Mouse (Mus musculus): ENCODE results near the gene Cdv3.

Cdv3 gene

DNA sequence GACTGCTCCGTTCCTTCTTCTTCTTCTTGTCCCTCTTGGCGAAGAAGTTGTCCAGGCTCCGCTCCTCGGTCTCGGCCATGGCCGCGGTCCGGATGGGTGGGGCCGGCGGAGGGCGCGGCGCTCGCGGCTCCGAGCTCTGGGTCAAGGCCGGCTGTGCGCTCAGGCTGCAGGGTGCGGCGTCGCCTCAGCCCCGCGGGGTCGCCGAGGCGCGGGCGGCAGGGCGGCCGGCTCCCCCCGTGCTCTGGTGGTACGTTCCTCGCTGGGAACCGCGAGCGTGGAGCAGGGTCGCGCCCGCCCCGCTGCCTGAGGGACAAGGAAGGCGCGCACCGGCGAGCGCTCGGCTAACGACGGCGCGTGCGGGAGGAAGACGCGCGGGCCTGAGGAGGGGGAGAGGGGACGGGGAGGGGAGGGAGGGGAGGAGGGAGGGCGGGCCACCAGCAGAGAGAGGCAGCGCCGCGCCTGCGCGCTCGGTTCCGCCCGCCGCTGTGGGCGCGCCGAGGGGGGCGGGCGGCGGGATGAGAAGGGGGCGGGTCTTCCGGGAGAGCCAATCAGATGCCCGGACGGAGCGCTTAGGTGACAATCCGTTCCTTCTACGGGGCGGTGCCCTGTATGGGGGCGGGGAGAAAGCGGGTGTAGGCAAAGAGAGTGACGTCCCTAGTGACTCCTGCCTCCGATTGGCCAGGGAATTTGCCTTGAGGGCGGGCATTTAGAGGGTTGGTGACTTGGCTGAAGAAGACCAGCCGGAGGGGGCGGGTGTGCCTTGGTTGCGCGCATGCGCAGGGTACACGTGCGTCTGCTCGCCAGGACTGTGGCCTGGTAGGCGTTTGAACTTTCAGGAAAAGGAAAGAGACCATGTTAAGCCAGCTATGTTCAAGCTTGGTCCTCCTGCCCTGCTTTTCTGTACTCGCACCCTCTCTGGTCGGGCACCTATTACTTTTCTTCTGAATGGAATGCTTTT, at the start of gene Cdv3:
Cdv3 (minus strand) TSS at position 551 of the 958 bp plus-strand sequence.
- peaks cover 3% of the 10 kb centered on the region; the same call in 1 of the 2 replicates for H3K36me3 ChIP-seq (ENCODE audit: control insufficient read depth, insufficient read depth, low read length, poor library complexity, severe bottlenecking)
- H3K27me3 ChIP-seq (ENCODE audit: control insufficient read depth, insufficient read depth, low read length, poor library complexity, severe bottlenecking), result no peaks in the 10 kb centered on the region
- DNase-seq (ENCODE audit: low read depth, low spot score), result peak; percentile 100

DNA sequence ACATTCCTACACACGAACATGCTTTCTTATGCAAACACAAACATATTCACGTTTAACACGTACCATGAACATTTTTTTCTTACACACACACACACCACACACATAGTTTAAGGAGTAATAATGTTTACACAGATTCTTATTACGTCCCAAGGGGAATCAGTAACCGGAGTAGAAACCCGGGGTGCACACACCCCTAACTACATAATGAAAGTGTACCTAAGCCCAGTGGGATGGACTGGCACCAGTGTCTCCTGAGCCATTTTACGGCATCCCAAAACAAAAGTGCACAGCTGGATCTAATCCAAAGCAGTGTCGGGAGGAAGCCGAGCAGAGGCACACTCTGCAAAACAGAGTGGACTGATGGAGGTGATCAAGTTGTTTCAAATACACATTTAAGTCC, 47.8 kb upstream of the Cdv3 start:
- H3K27me3 ChIP-seq (ENCODE audit: control insufficient read depth, insufficient read depth, low read length, poor library complexity, severe bottlenecking), result no peaks in the 10 kb centered on the region
- no peaks in the 10 kb centered on the region for H3K36me3 ChIP-seq (ENCODE audit: control insufficient read depth, insufficient read depth, low read length, poor library complexity, severe bottlenecking)
- no peak for DNase-seq (ENCODE audit: low read depth, low spot score)

DNA sequence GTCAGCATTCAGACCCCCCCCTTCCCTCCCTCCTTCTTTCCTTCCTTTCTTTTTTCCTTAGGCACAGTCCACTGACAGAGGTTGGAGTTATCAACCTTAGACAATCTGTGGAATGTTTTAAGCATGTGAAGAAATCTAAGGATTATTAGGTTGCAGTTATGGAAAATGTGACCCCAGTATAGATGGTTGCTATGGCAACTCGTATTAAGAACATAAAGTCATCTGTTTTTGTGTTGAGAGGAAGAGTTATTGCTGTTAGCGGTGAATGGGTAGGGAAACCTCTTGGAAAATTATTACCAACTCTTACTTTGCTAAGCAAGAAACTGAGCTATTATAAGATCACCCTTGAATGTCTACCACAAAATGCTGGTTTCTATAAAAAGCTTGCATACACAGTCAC, 43.5 kb upstream of the Cdv3 start:
- DNase-seq (ENCODE audit: low read depth, low spot score), result no peak
- no peaks in the 10 kb centered on the region for H3K27me3 ChIP-seq (ENCODE audit: control insufficient read depth, insufficient read depth, low read length, poor library complexity, severe bottlenecking)
- no peaks in the 10 kb centered on the region for H3K36me3 ChIP-seq (ENCODE audit: control insufficient read depth, insufficient read depth, low read length, poor library complexity, severe bottlenecking)

DNA sequence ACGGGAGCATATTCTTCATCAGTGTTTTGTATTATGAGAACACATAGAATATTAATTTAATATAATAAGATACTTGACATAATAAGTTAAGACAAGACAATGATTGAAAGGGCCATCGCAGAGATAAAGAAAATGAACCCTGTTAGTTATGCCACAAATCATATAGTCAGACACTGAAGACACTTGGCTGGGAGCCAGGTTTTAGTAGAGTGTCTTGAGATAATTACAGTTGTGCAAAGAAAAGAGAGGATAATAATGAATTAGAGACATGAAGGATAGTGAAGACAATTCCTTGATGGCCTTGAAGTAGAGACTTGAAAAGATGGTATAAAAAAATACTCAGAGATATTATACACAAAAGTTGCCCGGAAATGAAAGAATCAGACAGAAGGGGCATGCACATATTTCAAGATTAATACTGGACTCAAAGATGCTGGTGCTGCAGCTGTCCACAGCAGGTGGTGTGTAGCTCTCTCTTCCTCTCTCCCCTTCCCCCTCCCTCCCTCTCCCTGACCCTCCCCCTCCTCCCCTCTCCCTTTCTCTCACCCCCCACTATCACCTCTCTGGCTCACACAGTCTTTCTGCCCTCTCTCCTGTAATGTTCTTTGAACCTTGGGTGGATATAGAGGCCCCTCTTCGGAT, 42.6 kb upstream of the Cdv3 start:
- no peaks in the 10 kb centered on the region for H3K36me3 ChIP-seq (ENCODE audit: control insufficient read depth, insufficient read depth, low read length, poor library complexity, severe bottlenecking)
- no peaks in the 10 kb centered on the region for H3K27me3 ChIP-seq (ENCODE audit: control insufficient read depth, insufficient read depth, low read length, poor library complexity, severe bottlenecking)
- no peak for DNase-seq (ENCODE audit: low read depth, low spot score)

DNA sequence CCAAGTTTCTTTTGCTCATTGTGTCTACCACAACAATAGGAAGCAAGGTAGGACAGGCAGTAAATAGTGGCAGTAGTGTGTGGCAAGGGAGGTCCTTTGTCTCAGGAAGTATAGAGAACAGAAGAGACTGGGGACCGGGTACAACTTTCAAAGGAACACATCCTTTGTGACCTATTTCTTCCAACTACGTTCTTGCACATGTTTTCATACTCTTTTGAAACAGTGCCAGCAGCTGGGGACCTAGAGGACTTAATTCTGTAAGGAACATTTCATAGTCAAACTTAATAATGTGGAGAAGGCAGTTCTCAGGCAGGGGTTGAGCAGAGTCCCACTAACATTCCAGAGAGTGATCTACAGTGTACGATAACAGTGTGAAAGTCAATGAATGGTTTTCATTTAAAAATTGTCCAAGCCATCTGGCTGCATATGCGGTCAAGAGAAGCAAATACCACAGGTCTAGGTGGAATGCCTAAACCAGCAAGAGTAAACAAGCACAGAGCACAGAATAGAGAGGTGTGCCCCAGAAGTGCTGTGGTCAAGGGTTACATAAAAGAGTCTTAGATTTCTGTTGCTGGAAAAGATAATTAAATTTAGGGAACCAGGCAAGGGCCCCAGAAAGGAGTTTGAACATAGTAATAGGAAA, 37.8 kb upstream of the Cdv3 start:
- no peaks in the 10 kb centered on the region for H3K36me3 ChIP-seq (ENCODE audit: control insufficient read depth, insufficient read depth, low read length, poor library complexity, severe bottlenecking)
- no peak for DNase-seq (ENCODE audit: low read depth, low spot score)

DNA sequence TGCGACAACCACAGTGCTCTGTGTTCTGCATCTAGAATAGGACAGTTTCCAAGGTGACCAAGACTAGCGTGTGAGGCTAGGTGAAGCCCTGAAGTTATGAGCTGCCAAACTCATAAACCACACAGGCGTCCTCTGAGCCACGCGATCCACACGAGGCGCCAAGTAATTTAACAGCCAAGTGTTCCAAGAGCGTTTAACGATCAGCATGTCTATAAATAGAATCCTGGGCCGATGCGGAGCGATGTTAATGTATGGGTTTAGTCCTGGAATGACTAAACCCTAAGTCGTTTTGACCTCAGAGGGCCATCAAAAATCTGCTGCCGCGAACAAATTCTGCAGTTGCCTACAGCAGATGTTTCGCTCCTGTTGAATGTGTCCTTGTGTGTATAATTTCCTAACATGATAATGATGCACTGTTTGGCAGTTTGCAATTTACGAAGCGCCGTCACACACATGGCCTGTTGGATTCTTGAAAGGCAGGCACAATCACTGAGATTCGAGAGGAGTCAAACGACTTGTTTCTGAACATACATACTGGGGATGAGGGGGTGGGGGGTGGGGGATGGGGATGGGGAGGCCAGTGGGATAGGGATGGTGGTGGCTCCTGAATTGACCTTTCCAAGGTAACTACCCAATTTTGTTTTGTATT, 33.0 kb upstream of the Cdv3 start:
- no peaks in the 10 kb centered on the region for H3K36me3 ChIP-seq (ENCODE audit: control insufficient read depth, insufficient read depth, low read length, poor library complexity, severe bottlenecking)
- no peaks in the 10 kb centered on the region for H3K27me3 ChIP-seq (ENCODE audit: control insufficient read depth, insufficient read depth, low read length, poor library complexity, severe bottlenecking)
- DNase-seq (ENCODE audit: low read depth, low spot score), result no peak

More for the DNA sequence above, 37.8 kb upstream of the Cdv3 start:
- no peaks in the 10 kb centered on the region for H3K27me3 ChIP-seq (ENCODE audit: control insufficient read depth, insufficient read depth, low read length, poor library complexity, severe bottlenecking)

DNA sequence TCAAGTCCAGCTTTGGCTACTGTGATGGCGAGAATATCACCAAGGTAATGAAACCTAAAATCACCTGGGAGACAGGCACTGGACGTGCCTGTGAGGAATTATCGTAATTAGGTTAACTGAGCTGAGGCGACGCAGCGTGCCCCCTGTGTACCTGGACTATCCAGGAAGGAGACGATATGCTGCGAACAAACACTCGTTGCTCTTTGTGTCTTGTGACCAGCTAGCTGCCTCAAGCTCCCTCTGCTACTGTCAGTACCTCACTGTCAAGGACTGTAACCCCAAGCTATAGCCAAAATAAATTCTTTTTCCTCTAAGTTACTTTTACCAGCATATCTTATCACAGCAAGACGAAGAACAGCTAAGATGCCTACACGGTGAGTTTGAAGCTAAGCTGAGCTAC, 27.6 kb upstream of the Cdv3 start:
- H3K27me3 ChIP-seq (ENCODE audit: control insufficient read depth, insufficient read depth, low read length, poor library complexity, severe bottlenecking), result no peaks in the 10 kb centered on the region
- H3K36me3 ChIP-seq (ENCODE audit: control insufficient read depth, insufficient read depth, low read length, poor library complexity, severe bottlenecking), result no peaks in the 10 kb centered on the region
- no peak for DNase-seq (ENCODE audit: low read depth, low spot score)

DNA sequence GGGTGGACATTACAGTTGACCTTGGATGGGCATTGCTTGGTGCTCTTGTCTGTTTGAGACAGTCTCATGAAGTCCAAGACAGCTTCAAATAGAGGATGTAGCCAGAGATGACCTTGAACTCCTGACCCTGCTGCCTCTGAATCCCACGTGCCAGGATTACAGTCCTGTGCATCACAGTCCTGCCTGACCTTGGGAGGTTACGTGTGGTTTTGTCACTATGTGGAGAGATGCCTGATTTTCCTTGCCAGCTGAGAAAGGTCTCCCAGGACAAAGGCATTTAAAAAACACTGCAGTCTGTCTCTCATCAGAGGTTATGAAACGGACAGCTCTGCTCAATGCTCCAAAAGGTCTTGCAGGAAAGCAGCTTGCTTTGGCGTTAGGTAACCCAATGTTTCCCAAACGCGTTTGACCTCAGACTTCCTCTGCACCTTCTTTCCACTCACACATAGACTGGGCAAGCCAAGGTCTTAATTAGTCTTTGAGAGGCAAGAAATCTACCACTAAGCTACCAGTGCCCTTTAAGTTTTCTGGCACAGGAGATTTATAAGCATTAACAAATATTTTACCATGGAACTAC, 26.2 kb upstream of the Cdv3 start:
- H3K36me3 ChIP-seq (ENCODE audit: control insufficient read depth, insufficient read depth, low read length, poor library complexity, severe bottlenecking), result no peaks in the 10 kb centered on the region
- H3K27me3 ChIP-seq (ENCODE audit: control insufficient read depth, insufficient read depth, low read length, poor library complexity, severe bottlenecking), result no peaks in the 10 kb centered on the region
- no peak for DNase-seq (ENCODE audit: low read depth, low spot score)

DNA sequence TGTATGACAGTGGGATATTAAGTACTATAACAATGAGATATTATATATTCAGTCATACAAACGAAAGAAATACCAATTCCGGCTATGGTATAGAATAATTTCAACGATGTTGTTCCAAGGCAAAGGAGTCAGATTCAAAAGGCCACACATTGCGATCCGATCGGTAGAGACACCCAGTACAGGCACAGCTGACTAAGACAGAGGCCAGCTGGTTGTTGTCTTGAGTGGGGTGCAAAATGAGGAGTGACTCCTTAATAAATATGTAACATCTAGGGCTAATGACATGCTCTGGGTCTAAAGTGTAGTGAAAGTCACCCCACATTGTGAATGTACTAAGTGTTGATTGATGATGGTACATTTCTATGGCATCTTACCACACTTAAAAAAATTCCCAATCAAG, 23.6 kb upstream of the Cdv3 start:
- no peak for DNase-seq (ENCODE audit: low read depth, low spot score)
- Histone ChIP-seq H3K36me3 (ENCODE audit: control insufficient read depth, insufficient read depth, low read length, poor library complexity, severe bottlenecking) (no peaks in the 10 kb centered on the region), H3K27me3 (ENCODE audit: control insufficient read depth, insufficient read depth, low read length, poor library complexity, severe bottlenecking) (no peaks in the 10 kb centered on the region)

DNA sequence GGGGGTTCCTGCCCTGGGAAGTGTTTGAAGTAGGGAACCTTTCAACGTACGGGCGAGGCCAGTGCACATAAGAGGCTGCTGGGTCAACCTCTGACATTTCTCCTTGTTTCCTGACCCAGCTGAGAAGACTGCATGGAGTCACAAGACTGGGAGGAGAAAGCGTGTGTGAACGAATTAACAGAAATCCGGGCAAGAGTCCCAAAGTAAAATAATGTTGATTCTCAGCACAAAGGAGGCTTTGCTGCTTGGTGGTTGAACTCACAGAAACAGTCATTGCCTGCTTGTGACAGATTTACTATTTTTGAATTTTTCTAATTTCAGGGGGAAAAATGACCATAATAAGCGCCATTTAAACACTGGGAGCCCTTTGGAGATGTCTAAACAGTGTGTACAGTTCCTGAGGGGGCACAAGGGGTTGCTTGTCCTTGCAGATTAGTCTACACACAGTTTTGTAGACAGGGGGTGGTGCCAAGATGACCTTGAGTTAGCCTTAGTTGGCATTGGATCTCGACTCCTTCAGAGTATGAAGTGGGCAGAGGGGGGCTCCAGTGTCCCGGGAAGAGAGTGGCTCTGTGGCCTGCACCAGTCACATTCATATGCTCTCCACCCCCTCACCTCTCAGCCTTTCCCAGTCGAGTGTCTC, 21.5 kb upstream of the Cdv3 start:
- no peak for DNase-seq (ENCODE audit: low read depth, low spot score)
- no peaks in the 10 kb centered on the region for H3K36me3 ChIP-seq (ENCODE audit: control insufficient read depth, insufficient read depth, low read length, poor library complexity, severe bottlenecking)

DNA sequence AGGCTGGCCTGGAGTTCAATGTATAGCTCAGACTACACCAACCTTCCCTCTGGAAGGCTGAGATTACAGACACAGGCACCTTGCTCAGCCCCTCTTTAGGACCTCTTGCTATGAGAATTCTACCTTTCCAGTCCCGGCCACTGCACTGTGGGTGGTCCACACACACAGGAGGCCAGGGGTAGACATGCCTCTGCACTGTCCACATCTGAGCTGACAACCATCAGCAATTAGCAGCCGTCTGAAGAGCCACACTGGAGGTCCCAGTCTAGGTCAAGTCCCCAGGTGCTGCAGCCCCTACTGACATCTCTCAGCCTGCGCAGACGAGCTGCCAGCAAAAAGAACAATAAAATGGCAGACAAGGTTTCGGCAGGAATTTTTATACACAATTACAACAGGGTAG, 20.9 kb upstream of the Cdv3 start:
- no peaks in the 10 kb centered on the region for H3K27me3 ChIP-seq (ENCODE audit: control insufficient read depth, insufficient read depth, low read length, poor library complexity, severe bottlenecking)
- no peak for DNase-seq (ENCODE audit: low read depth, low spot score)
- H3K36me3 ChIP-seq (ENCODE audit: control insufficient read depth, insufficient read depth, low read length, poor library complexity, severe bottlenecking), result no peaks in the 10 kb centered on the region

More for the DNA sequence above, 21.5 kb upstream of the Cdv3 start:
- no peaks in the 10 kb centered on the region for H3K27me3 ChIP-seq (ENCODE audit: control insufficient read depth, insufficient read depth, low read length, poor library complexity, severe bottlenecking)

DNA sequence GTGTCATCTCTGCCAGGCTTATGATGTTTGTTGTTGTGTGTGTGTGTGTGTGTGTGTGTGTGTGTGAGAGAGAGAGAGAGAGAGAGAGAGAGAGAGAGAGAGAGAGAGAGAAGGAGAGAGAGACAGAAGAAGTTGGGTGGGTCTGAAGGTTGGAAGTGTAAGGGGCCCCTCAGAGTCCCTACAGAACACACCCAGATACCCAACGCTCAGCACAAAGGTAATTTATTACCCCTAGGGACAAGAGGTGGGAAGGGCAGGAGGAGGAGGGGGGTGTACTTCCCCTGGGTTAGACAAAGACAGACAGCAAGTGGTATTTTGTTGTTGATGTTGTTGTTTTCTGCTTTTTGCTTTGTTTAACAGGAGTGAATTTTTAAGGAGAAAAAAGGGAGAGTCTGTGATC, 20.0 kb upstream of the Cdv3 start:
- Histone ChIP-seq H3K36me3 (ENCODE audit: control insufficient read depth, insufficient read depth, low read length, poor library complexity, severe bottlenecking) (no peaks in the 10 kb centered on the region), H3K27me3 (ENCODE audit: control insufficient read depth, insufficient read depth, low read length, poor library complexity, severe bottlenecking) (no peaks in the 10 kb centered on the region)
- no peak for DNase-seq (ENCODE audit: low read depth, low spot score)

DNA sequence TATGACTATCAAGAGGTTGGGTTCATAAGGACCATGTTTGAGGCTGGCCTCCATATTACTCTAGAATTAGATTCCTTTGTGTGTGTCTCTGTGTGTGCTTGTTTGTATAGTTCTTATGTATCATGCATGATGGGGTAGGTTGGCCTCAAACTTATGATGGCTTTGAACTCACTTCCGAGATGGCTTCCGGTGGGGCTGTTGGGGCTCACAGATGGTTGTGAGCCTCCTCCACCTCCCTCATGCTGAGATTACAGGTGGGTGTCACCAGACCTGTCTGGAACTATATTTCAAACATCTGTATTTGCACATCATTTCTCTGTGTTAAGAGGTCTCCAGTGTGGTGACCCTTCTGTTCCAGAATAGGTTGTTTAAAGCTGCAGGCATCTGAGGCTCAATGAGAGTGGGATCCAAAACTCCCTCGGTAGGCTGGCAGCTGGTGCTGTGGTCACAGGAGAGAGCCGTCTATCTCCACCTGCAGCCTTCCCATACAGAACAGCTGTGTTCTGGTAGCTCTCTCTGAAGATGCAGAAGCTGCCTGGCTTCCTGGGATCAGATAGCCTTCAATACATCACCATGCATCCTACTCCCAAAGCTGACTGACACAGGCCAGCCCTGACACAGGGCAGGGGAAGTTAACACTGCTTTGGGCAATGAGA, 18.6 kb upstream of the Cdv3 start:
- no peak for DNase-seq (ENCODE audit: low read depth, low spot score)
- Histone ChIP-seq H3K36me3 (ENCODE audit: control insufficient read depth, insufficient read depth, low read length, poor library complexity, severe bottlenecking) (no peaks in the 10 kb centered on the region), H3K27me3 (ENCODE audit: control insufficient read depth, insufficient read depth, low read length, poor library complexity, severe bottlenecking) (no peaks in the 10 kb centered on the region)

DNA sequence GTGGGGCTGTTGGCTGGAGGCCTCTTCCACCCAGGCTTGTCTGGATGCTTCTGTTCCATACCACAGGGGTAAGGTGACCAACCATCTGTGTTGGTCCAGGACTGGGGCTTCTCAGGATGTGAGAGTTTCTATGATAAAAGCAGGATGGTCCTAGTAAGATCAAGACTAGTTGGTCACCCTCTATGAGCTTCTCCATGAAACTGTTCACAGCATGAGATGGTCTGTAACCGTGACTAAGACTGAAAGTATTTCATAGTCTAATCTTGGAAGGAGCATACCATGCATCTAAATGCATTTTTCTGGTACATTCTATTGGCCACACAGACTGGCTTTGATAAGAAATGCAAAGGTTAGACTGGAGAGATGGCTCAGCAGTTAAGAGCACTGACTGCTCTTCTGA, 17.9 kb upstream of the Cdv3 start:
- no peak for DNase-seq (ENCODE audit: low read depth, low spot score)

More for the DNA sequence above, 17.9 kb upstream of the Cdv3 start:
- Histone ChIP-seq H3K27me3 (ENCODE audit: control insufficient read depth, insufficient read depth, low read length, poor library complexity, severe bottlenecking) (no peaks in the 10 kb centered on the region), H3K36me3 (ENCODE audit: control insufficient read depth, insufficient read depth, low read length, poor library complexity, severe bottlenecking) (no peaks in the 10 kb centered on the region)
